Mouse (Mus musculus): ENCODE results near the gene Ust. TPM values are rescaled to one million over a fixed set of nuclear protein-coding genes. Genes with fewer than 3 reads are reported as not detected.

Ust gene
- polyA plus RNA-seq, 1 experiment = 6.9 TPM

DNA sequence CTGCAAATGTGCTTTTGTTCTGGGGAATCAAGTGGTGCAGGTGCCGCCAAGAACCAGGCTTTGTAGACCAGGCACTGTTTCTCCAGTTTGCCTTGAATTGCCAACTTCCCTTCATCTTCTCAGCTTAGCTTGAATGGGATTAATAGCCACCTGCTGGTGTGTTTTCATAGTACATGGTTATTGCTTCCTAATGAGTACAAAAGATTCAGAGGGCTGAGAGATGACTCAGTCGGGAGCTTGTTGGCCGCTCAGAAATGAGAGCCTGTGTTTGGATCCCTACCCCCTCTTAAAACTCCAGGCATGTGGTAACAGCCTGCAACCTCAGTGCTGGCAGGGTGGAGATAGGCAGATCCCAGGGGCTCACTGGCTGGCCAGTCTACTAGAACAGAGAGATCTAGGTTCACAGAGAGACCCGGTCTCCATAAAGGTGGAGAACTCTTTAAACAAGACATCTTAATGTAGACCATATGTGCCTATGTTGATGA, 127.3 kb downstream of the Ust start:
- no peaks in the 10 kb centered on the region for H3K36me3 ChIP-seq (ENCODE audit: control insufficient read depth, insufficient read depth)
- no peak overlapping the region for H3ac ChIP-seq (ENCODE audit: control insufficient read depth, insufficient read length, low read depth)
- H3K27me3 ChIP-seq (ENCODE audit: control insufficient read depth, insufficient read depth, insufficient read length) = no peaks in the 10 kb centered on the region
- no peaks in the 10 kb centered on the region for H3K79me2 ChIP-seq (ENCODE audit: control insufficient read depth, insufficient read depth)
- no peak for TF ChIP-seq USF1 (IDR thresholded peaks at IDR 0.05; ENCODE audit: low read depth)
- TF ChIP-seq CTCF (IDR thresholded peaks at IDR 0.05; ENCODE audit: control insufficient read depth, insufficient read depth, insufficient read length) = no peak
- no peak for TF ChIP-seq FOSL1 (IDR thresholded peaks at IDR 0.05; ENCODE audit: insufficient read depth, low read length, poor library complexity, severe bottlenecking)
- no peak for TF ChIP-seq MYOG (IDR thresholded peaks at IDR 0.05; ENCODE audit: control insufficient read depth, extremely low read depth, insufficient read length)
- no peak for TF ChIP-seq MYOD1 (IDR thresholded peaks at IDR 0.05; ENCODE audit: control insufficient read depth, insufficient read length, low read depth)
- no peaks in the 10 kb centered on the region for H3K79me3 ChIP-seq (ENCODE audit: low read depth)
- no peak overlapping the region for H3K4me3 ChIP-seq (ENCODE audit: insufficient read depth, poor library complexity, severe bottlenecking)

DNA sequence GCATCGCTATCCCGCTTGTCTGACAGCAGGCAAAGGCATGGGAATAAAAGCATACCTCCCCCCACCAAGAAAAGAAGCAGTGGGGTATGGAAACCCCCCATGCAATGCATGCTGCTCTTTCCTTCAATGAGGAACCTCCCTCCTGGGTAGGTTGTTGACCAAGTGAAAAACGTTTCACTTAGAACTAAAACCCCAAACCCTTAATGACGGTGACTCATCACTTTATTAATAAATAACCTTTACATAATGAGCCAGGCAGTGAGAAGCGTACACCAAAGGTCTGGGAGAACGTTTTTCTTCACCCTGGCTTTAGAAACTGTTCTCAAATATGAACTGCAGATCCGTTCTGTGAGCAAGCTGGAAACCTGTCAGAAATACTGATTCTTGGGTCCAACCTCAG, 130.4 kb downstream of the Ust start:
- H3ac ChIP-seq (ENCODE audit: control insufficient read depth, insufficient read length, low read depth) = no peak overlapping the region
- TF ChIP-seq USF1 (IDR thresholded peaks at IDR 0.05; ENCODE audit: low read depth) (no peak), CTCF (IDR thresholded peaks at IDR 0.05; ENCODE audit: control insufficient read depth, insufficient read depth, insufficient read length) (no peak), MYOG (IDR thresholded peaks at IDR 0.05; ENCODE audit: control insufficient read depth, extremely low read depth, insufficient read length) (no peak), MAX (IDR thresholded peaks at IDR 0.05) (no peak), MYOD1 (IDR thresholded peaks at IDR 0.05; ENCODE audit: control insufficient read depth, insufficient read length, low read depth) (no peak), CEBPB (IDR thresholded peaks at IDR 0.05; ENCODE audit: low read depth) (no peak), FOSL1 (IDR thresholded peaks at IDR 0.05; ENCODE audit: insufficient read depth, low read length, poor library complexity, severe bottlenecking) (no peak)
- H3K4me3 ChIP-seq (ENCODE audit: insufficient read depth, poor library complexity, severe bottlenecking) = no peak overlapping the region
- H3K79me3 ChIP-seq (ENCODE audit: low read depth) = no peaks in the 10 kb centered on the region
- H3K36me3 ChIP-seq (ENCODE audit: control insufficient read depth, insufficient read depth) = no peaks in the 10 kb centered on the region
- H3K79me2 ChIP-seq (ENCODE audit: control insufficient read depth, insufficient read depth) = no peaks in the 10 kb centered on the region
- H3K27me3 ChIP-seq (ENCODE audit: control insufficient read depth, insufficient read depth, insufficient read length) = no peaks in the 10 kb centered on the region

DNA sequence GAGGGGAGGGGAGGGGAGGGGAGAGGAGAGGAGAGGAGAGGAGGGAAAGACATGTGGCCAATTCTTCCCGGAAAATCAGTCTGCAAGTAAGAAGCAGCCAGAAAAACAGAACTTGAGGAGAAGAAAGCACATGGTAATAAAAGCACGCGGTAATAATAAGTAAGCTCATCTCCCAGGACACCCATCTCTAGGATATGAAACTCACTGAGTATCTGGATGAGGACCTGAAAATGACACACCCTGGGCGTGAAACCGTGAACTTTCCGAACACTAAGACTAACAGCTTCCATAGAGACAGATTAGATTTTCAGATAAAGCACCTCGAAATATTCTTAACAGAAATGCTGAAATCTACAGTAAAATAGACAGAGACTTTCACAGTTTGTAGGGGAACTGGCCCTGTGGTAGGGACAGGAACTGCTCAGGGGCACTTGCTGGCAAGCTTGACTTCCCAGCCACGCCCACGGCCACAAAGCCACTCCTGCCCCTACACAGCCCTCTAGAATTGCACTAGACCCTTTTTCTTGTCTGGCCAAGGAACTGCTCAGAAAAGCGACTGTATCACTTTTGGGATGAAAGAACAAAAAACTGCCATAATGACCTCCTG, 148.6 kb downstream of the Ust start:
- no peaks in the 10 kb centered on the region for H3K79me3 ChIP-seq (ENCODE audit: low read depth)

DNA sequence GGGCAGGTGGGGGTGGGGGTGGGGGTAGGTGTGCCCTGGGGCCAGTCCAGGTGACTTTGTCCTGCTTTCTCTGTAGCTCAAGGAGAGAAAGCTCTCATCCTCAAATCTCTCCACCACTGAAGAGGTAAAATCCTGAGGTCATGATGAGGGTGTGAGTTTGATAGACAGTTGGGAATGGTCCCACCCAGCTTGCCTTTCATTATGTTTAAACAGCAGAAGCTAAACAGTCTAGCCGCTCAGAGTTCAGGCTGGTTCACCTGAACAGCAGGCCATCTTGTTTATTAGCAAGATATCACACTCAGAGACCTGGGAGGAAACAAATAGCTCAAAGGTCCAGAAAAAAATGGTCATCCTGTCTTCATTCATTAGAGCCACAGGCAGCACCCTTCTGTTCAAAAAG, 152.8 kb downstream of the Ust start:
- TF ChIP-seq CEBPB (IDR thresholded peaks at IDR 0.05; ENCODE audit: low read depth) (no peak), MYOG (IDR thresholded peaks at IDR 0.05; ENCODE audit: control insufficient read depth, extremely low read depth, insufficient read length) (no peak), CTCF (IDR thresholded peaks at IDR 0.05; ENCODE audit: control insufficient read depth, insufficient read depth, insufficient read length) (no peak), FOSL1 (IDR thresholded peaks at IDR 0.05; ENCODE audit: insufficient read depth, low read length, poor library complexity, severe bottlenecking) (no peak), MYOD1 (IDR thresholded peaks at IDR 0.05; ENCODE audit: control insufficient read depth, insufficient read length, low read depth) (no peak), MAX (IDR thresholded peaks at IDR 0.05) (no peak), USF1 (IDR thresholded peaks at IDR 0.05; ENCODE audit: low read depth) (no peak)
- no peak overlapping the region for H3ac ChIP-seq (ENCODE audit: control insufficient read depth, insufficient read length, low read depth)

More for the DNA sequence above, 148.6 kb downstream of the Ust start:
- Histone ChIP-seq H3K4me3 (ENCODE audit: insufficient read depth, poor library complexity, severe bottlenecking) (no peak overlapping the region), H3K36me3 (ENCODE audit: control insufficient read depth, insufficient read depth) (no peaks in the 10 kb centered on the region), H3K79me2 (ENCODE audit: control insufficient read depth, insufficient read depth) (no peaks in the 10 kb centered on the region), H3K27me3 (ENCODE audit: control insufficient read depth, insufficient read depth, insufficient read length) (no peaks in the 10 kb centered on the region), H3ac (ENCODE audit: control insufficient read depth, insufficient read length, low read depth) (no peak overlapping the region)
- no peak for TF ChIP-seq MAX (IDR thresholded peaks at IDR 0.05)
- no peak for TF ChIP-seq USF1 (IDR thresholded peaks at IDR 0.05; ENCODE audit: low read depth)
- TF ChIP-seq CTCF (IDR thresholded peaks at IDR 0.05; ENCODE audit: control insufficient read depth, insufficient read depth, insufficient read length) = no peak
- TF ChIP-seq MYOG (IDR thresholded peaks at IDR 0.05; ENCODE audit: control insufficient read depth, extremely low read depth, insufficient read length) = no peak
- TF ChIP-seq MYOD1 (IDR thresholded peaks at IDR 0.05; ENCODE audit: control insufficient read depth, insufficient read length, low read depth) = no peak
- no peak for TF ChIP-seq CEBPB (IDR thresholded peaks at IDR 0.05; ENCODE audit: low read depth)
- TF ChIP-seq FOSL1 (IDR thresholded peaks at IDR 0.05; ENCODE audit: insufficient read depth, low read length, poor library complexity, severe bottlenecking) = no peak

DNA sequence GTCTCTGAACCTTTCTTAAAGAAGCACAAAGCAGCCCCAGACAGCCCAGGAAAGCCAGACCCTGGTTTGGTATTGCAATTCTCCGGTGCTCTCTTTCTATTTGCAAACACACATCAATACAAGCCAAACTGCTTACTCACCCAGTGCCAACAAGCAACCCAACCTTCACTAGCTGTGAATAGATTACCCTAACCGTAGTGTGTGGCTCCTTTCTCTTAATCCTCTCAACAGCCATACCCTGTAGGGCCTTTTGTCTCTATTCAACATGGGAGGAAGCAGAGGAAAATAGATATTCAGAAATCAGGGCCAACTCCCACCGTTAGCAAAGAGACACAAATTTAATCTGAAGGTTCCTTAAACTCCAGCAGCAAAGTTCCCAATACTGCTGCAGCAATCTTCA, 154.4 kb downstream of the Ust start:
- H3K36me3 ChIP-seq (ENCODE audit: control insufficient read depth, insufficient read depth) = no peaks in the 10 kb centered on the region
- no peaks in the 10 kb centered on the region for H3K79me3 ChIP-seq (ENCODE audit: low read depth)
- no peak overlapping the region for H3ac ChIP-seq (ENCODE audit: control insufficient read depth, insufficient read length, low read depth)
- no peak overlapping the region for H3K4me3 ChIP-seq (ENCODE audit: insufficient read depth, poor library complexity, severe bottlenecking)
- H3K79me2 ChIP-seq (ENCODE audit: control insufficient read depth, insufficient read depth) = no peaks in the 10 kb centered on the region
- TF ChIP-seq MYOD1 (IDR thresholded peaks at IDR 0.05; ENCODE audit: control insufficient read depth, insufficient read length, low read depth) (no peak), MAX (IDR thresholded peaks at IDR 0.05) (no peak), MYOG (IDR thresholded peaks at IDR 0.05; ENCODE audit: control insufficient read depth, extremely low read depth, insufficient read length) (no peak), CTCF (IDR thresholded peaks at IDR 0.05; ENCODE audit: control insufficient read depth, insufficient read depth, insufficient read length) (no peak), CEBPB (IDR thresholded peaks at IDR 0.05; ENCODE audit: low read depth) (no peak)
- no peaks in the 10 kb centered on the region for H3K27me3 ChIP-seq (ENCODE audit: control insufficient read depth, insufficient read depth, insufficient read length)

More for the DNA sequence above, 152.8 kb downstream of the Ust start:
- no peaks in the 10 kb centered on the region for H3K79me2 ChIP-seq (ENCODE audit: control insufficient read depth, insufficient read depth)
- H3K27me3 ChIP-seq (ENCODE audit: control insufficient read depth, insufficient read depth, insufficient read length) = no peaks in the 10 kb centered on the region
- H3K79me3 ChIP-seq (ENCODE audit: low read depth) = no peaks in the 10 kb centered on the region
- H3K36me3 ChIP-seq (ENCODE audit: control insufficient read depth, insufficient read depth) = no peaks in the 10 kb centered on the region
- no peak overlapping the region for H3K4me3 ChIP-seq (ENCODE audit: insufficient read depth, poor library complexity, severe bottlenecking)

DNA sequence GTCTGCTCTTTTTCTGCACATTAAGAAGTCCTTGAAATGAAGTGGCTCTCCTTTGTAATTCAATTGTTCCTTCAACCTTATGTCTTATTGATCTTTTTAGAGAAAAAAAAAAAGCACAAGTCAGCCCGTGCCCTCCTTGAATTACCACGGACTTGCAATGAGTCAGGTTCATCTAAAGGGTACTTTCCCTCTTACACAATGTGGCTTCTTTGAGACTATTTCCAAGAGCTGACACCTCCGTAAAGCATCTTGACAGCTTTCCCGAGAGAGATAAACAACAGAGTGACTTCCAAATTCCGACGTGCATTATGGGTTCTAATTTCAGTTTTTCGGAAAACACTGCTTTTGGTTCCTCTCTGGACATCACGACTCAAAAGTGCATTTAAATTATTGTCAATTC, 155.3 kb downstream of the Ust start:
- TF ChIP-seq CTCF (IDR thresholded peaks at IDR 0.05; ENCODE audit: control insufficient read depth, insufficient read depth, insufficient read length) (no peak), FOSL1 (IDR thresholded peaks at IDR 0.05; ENCODE audit: insufficient read depth, low read length, poor library complexity, severe bottlenecking) (no peak), MYOD1 (IDR thresholded peaks at IDR 0.05; ENCODE audit: control insufficient read depth, insufficient read length, low read depth) (no peak), MYOG (IDR thresholded peaks at IDR 0.05; ENCODE audit: control insufficient read depth, extremely low read depth, insufficient read length) (no peak), USF1 (IDR thresholded peaks at IDR 0.05; ENCODE audit: low read depth) (no peak)

More for the DNA sequence above, 155.3 kb downstream of the Ust start:
- Histone ChIP-seq H3K4me3 (ENCODE audit: insufficient read depth, poor library complexity, severe bottlenecking) (no peak overlapping the region), H3K27me3 (ENCODE audit: control insufficient read depth, insufficient read depth, insufficient read length) (no peaks in the 10 kb centered on the region), H3ac (ENCODE audit: control insufficient read depth, insufficient read length, low read depth) (no peak overlapping the region), H3K79me2 (ENCODE audit: control insufficient read depth, insufficient read depth) (no peaks in the 10 kb centered on the region), H3K36me3 (ENCODE audit: control insufficient read depth, insufficient read depth) (no peaks in the 10 kb centered on the region), H3K79me3 (ENCODE audit: low read depth) (no peaks in the 10 kb centered on the region)
